Mouse (Mus musculus) frontal cortex, adult (tissue): ENCODE results near the gene Nes.

Experiments used
- ATAC-seq: cut with Nextera tagmentation; 2 replicates; pipeline ENCODE4 v1.9.2; 2017; ENCODE audit warnings: mild to moderate bottlenecking, moderate library complexity, mixed read lengths; ENCODE audit not compliant: low TSS enrichment

Gene Nes

GRCm38 (mm10) chr3:87970939-87971488 is at the start of gene Nes:
Gene Nes (plus strand): TSS chr3:87971078.
- no peak for ATAC-seq

- no peak for ATAC-seq
These were observed 45.9 kb upstream of the Nes start for GRCm38 (mm10) chr3:87924996-87925395.

- no peak for ATAC-seq
These were observed 43.4 kb upstream of the Nes start for GRCm38 (mm10) chr3:87927452-87927851.

- no peak; the same call in 1 of the 2 replicates for ATAC-seq
These were observed 41.4 kb upstream of the Nes start for GRCm38 (mm10) chr3:87929341-87930077.

- peak; percentile 92 for ATAC-seq
These were observed 40.6 kb upstream of the Nes start, which contains the start of the genes Isg20l2 and Rrnad1 for GRCm38 (mm10) chr3:87930078-87930795. Gene Isg20l2 (plus strand): TSS chr3:87930314. Gene Rrnad1 (minus strand): TSS chr3:87930717.

GRCm38 (mm10) chr3:87934026-87934425 is 36.9 kb upstream of the Nes start:
- no peak for ATAC-seq

GRCm38 (mm10) chr3:87934501-87934900 is 36.4 kb upstream of the Nes start:
- no peak for ATAC-seq

- ATAC-seq: no peak
These were observed 35.7 kb upstream of the Nes start for GRCm38 (mm10) chr3:87935201-87935600.

GRCm38 (mm10) chr3:87935776-87936175 is 35.1 kb upstream of the Nes start:
- ATAC-seq: peak; percentile 83

GRCm38 (mm10) chr3:87940611-87941010 is 30.3 kb upstream of the Nes start:
- no peak for ATAC-seq

- no peak for ATAC-seq
These were observed 28.4 kb upstream of the Nes start for GRCm38 (mm10) chr3:87942471-87942870.

- ATAC-seq: no peak
These were observed 27.3 kb upstream of the Nes start for GRCm38 (mm10) chr3:87943586-87943985.

GRCm38 (mm10) chr3:87944838-87945600 is 25.9 kb upstream of the Nes start:
- no peak for ATAC-seq

- ATAC-seq: no peak
These were observed 24.9 kb upstream of the Nes start for GRCm38 (mm10) chr3:87945781-87946540.

- ATAC-seq: no peak
These were observed 24.4 kb upstream of the Nes start for GRCm38 (mm10) chr3:87946541-87946860.

- ATAC-seq: peak; percentile 43; the same call in 1 of the 2 replicates
These were observed 23.6 kb upstream of the Nes start for GRCm38 (mm10) chr3:87947056-87947810.

- no peak for ATAC-seq
These were observed 23.1 kb upstream of the Nes start for GRCm38 (mm10) chr3:87947811-87948199.

- ATAC-seq: no peak
These were observed 22.3 kb upstream of the Nes start, which contains the start of gene Crabp2 for GRCm38 (mm10) chr3:87948378-87949265. Gene Crabp2 (plus strand): TSS chr3:87948666.

- ATAC-seq: no peak
These were observed 21.5 kb upstream of the Nes start for GRCm38 (mm10) chr3:87949266-87949954.
